Mouse (Mus musculus) midbrain, postnatal 0 days (tissue): Measurements from ENCODE around the gene Slc22a27. TPM values are rescaled to one million over a fixed set of nuclear protein-coding genes. Genes with fewer than 3 reads are reported as not detected.
"Not testable (repeated sequence)": the region's sequence is repeated elsewhere in the genome, so short reads cannot be mapped to it uniquely, and the experiment has no call there.

Experiments
- ATAC-seq: fragments of 200-750 bp; cut with Nextera tagmentation; 2 replicates; pipeline ENCODE4 v1.8.0; 2017; ENCODE audit warnings: moderate number of reproducible peaks, mild to moderate bottlenecking, moderate TSS enrichment, moderate library complexity; ENCODE audit not compliant: low FRiP score
- DNase-seq: peaks from one replicate; pipeline ENCODE4 v3.0.0-alpha.2; 2015; ENCODE audit warnings: low spot score
- H3K27ac ChIP-seq: fragments of 300-500 bp; sonication (generic); 2 replicates; pipeline ENCODE4 v1.5.1; 2014; ENCODE audit warnings: low read depth, mild to moderate bottlenecking, low read length, mixed read lengths
- H3K27me3 ChIP-seq: fragments of 300-500 bp; sonication (generic); 2 replicates; pipeline ENCODE4 v1.6.1; 2014; ENCODE audit warnings: low read length, control low read depth, mixed read lengths; ENCODE audit not compliant: insufficient read depth
- H3K36me3 ChIP-seq: fragments of 300-500 bp; sonication (generic); 2 replicates; pipeline ENCODE4 v1.6.1; 2014; ENCODE audit warnings: low read length, control low read depth, mixed read lengths; ENCODE audit not compliant: insufficient read depth
- H3K4me1 ChIP-seq: fragments of 300-500 bp; sonication (generic); 2 replicates; pipeline ENCODE4 v1.6.1; 2014; ENCODE audit warnings: mild to moderate bottlenecking, control low read depth, antibody characterized with exemption, low read length, mixed read lengths; ENCODE audit not compliant: insufficient read depth
- H3K4me2 ChIP-seq: fragments of 300-500 bp; sonication (generic); 2 replicates; pipeline ENCODE4 v1.6.1; 2014; ENCODE audit warnings: low read depth, mild to moderate bottlenecking, low read length, mixed read lengths; ENCODE audit not compliant: poor library complexity, severe bottlenecking
- H3K4me3 ChIP-seq: fragments of 300-500 bp; sonication (generic); 2 replicates; pipeline ENCODE4 v1.5.1; 2014; ENCODE audit warnings: low read depth, mild to moderate bottlenecking, low read length, moderate library complexity
- H3K9ac ChIP-seq: fragments of 300-500 bp; sonication (generic); replicated peaks from 2 replicates; pipeline ENCODE4 v1.6.1; 2014; ENCODE audit warnings: mild to moderate bottlenecking, low read length, moderate library complexity, mixed read lengths; ENCODE audit not compliant: poor library complexity, severe bottlenecking
- H3K9me3 ChIP-seq: fragments of 300-500 bp; sonication (generic); 2 replicates; pipeline ENCODE4 v1.6.1; 2016; ENCODE audit warnings: low read length, control low read depth
- CTCF ChIP-seq: IDR thresholded peaks from 2 replicates; pipeline ENCODE4 v1.5.1; 2016; ENCODE audit warnings: antibody characterized with exemption, mild to moderate bottlenecking
- WGBS: fragments of 180-500 bp; shearing (Covaris S2); extraction: QIAGEN DNeasy Blood & Tissue Kit; methylation state at CpG from one replicate; pipeline ENCODE4 v1.1.7; 2014; 5-methylcytosine and 5-hydroxymethylcytosine counted together
- polyA plus RNA-seq: library from polyadenylated mRNA; unstranded; fragments of >200 nt; fragmentation: Nextera tagmentation; extraction: Ambion mirVana; gene quantifications from 2 replicates; pipeline ENCODE4 v1.2.1, GENCODE M21; 2015
- total RNA-seq: library from RNA; depleted of rRNA; stranded (reverse); fragments of >200 nt; gene quantifications from 2 replicates; pipeline ENCODE4 v1.2.3, GENCODE M21; 2014; rRNA removed

The Slc22a27 gene
- total RNA-seq (not detected in 2 replicates), polyA plus RNA-seq (not detected in 2 replicates)

DNA sequence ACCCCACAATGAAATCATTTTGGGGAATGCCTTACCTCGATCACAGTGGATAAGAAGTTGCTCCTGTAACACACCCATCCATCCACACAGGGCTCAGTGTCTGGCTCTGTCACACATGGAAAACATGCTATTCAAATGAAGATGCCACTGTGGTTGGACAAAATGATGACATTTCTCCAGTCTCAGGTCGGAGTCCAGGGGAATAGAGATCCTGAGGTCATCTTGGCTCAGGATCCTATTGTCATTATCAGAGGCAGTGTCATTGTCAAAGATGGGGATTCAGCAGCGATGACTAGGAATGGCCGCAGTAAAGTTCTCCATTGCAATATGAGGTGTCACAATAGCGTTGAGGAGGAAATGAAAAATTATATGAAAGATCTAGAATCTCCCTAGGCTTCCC, at the start of gene Slc22a27:
Gene Slc22a27 (minus strand): TSS at position 101 of the 400 bp plus-strand sequence.
- not testable (repeated sequence) for H3K36me3 ChIP-seq, H3K27me3 ChIP-seq, H3K9ac ChIP-seq, ATAC-seq, H3K4me3 ChIP-seq, H3K27ac ChIP-seq, DNase-seq, H3K4me2 ChIP-seq, H3K9me3 ChIP-seq, H3K4me1 ChIP-seq
- WGBS, result 70% methylated on average over 5 of the region's 5 CpGs

DNA sequence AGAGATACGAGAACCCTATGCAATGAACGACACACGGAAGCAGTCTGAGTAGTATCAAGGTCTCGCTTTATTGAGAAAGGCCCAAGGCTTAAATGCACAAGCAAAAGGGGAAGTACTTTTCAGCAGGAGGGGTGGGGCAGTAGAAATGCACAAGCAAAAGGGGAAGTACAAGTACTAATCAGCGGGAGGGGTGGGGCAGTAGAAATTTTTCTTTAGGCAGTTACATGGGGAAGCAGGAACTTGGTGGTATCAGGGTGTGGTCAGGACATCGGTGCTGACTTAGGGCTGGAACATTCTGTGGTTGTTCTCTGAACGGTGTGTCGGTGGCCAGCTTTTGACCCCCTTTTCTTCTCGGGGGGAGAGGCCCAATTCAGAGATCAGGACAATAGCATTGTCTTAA, 45.8 kb upstream of the Slc22a27 start:
- H3K27me3 ChIP-seq, H3K4me1 ChIP-seq, H3K4me3 ChIP-seq, H3K36me3 ChIP-seq, H3K9me3 ChIP-seq, DNase-seq, H3K4me2 ChIP-seq, H3K9ac ChIP-seq, ATAC-seq, H3K27ac ChIP-seq: not testable (repeated sequence)
- 90% methylated on average over 9 of the region's 9 CpGs for WGBS

DNA sequence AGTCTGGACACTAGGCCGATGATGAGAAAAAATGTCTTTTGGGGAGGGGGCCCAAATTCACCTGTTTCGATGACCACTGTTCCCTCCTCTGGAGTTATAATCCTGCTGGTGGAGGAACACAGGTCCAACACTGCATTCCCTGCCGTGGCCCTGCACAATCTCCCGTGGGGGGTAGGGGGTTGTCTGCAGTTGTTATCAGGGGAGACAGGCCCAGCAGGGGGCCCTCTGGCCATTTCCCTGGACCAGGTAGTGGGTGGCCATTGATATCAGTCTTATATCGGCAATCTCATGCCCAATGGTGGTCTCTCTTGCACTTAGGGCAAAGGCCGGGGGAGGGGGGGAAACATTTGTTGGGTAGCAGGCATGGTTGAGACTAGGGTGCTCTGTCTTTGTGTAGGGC, 43.3 kb upstream of the Slc22a27 start:
- H3K27me3 ChIP-seq, ATAC-seq, H3K4me2 ChIP-seq: not testable (repeated sequence)

DNA sequence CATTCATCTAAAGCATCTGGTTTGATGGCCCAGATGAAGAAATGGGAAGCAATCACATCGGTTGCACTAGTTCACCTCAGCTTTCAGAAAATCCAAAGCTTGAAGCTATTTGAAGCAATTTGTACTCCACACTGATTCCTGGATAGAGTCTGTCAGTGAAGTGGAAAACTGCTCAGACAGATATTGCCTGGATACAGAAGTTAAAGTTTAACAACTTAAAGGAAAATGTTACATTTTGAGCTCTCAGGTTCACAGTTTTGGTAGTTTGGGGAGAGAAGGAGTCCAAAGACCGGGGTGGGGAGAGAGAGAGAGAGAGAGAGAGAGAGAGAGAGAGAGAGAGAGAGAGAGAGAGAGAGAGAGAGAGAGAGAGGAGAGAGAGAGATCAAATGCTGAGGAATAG, 2.9 kb upstream of the Slc22a27 start:
- ATAC-seq (no peak), DNase-seq (no peak)
- Histone ChIP-seq H3K4me3 (no peak overlapping the region), H3K9ac (no peak overlapping the region), H3K36me3 (no peaks in the 10 kb centered on the region), H3K4me2 (no peak overlapping the region), H3K27ac (no peak overlapping the region), H3K9me3 (no peaks in the 10 kb centered on the region), H3K4me1 (no peaks in the 10 kb centered on the region), H3K27me3 (no peaks in the 10 kb centered on the region)
- WGBS, result 74% methylated on average over 2 of the region's 2 CpGs
- TF ChIP-seq CTCF, result no peak

More for the DNA sequence above, 43.3 kb upstream of the Slc22a27 start:
- H3K4me3 ChIP-seq, H3K36me3 ChIP-seq, H3K4me1 ChIP-seq, H3K9ac ChIP-seq, DNase-seq, H3K27ac ChIP-seq: not testable (repeated sequence)
- whole genome bisulfite sequencing, result 93% methylated on average over 6 of the region's 6 CpGs
- peaks cover 11% of the 10 kb centered on the region; the same call in 1 of the 2 replicates for H3K9me3 ChIP-seq

DNA sequence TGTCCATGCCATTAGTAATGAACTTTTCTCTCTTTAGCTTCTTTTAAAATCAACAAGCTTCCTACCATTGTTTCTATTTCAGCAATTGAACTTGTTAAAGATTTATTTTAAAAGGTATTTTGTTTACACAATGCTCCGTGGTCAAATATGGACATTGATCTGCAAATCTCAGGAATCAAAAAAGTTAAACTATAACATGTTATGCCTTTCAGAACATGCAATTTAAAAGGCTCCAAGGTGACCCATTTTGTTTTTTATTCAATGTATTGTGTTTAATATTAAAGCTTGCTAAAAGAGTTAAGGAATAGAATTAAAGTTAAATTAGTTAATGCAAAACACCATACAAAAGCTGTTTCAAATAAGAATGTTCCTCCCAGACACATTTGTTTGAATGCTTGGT, 723 bp upstream of the Slc22a27 start:
- H3K36me3 ChIP-seq, H3K27ac ChIP-seq, ATAC-seq, H3K27me3 ChIP-seq, H3K9ac ChIP-seq, DNase-seq, H3K4me1 ChIP-seq, H3K4me3 ChIP-seq, H3K9me3 ChIP-seq, H3K4me2 ChIP-seq: not testable (repeated sequence)
- WGBS, result 44% methylated on average over 1 of the region's 1 CpGs

DNA sequence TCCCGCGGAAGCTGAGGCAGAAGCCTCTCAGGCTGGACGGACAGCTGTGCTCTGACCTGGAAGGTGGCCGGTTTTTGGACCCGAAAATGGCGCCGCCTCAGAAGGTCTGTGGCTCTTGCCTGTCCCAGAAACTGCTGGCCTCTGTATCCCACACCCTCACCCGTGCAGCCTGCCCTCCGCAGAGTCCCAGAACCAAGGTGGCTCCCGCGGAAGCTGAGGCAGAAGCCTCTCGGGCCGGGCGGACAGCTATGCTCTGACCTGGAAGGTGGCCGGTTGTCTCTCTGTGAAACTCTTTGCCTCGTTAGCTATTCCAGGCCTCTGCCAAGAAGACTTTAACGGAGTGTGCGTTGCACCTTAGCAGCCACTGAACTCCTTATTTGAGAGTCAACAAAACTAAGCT, 26.4 kb downstream of the Slc22a27 start:
- DNase-seq, H3K27ac ChIP-seq, H3K27me3 ChIP-seq, ATAC-seq, H3K4me3 ChIP-seq, H3K4me1 ChIP-seq, H3K36me3 ChIP-seq, H3K9ac ChIP-seq, H3K4me2 ChIP-seq: not testable (repeated sequence)
- H3K9me3 ChIP-seq, result peaks cover 10% of the 10 kb centered on the region; the same call in 1 of the 2 replicates
- WGBS, result 88% methylated on average over 18 of the region's 18 CpGs
